Mouse (Mus musculus) heart, postnatal 0 days (tissue): ENCODE results near the gene Chd4.

ENCODE experiments used
- CTCF ChIP-seq: IDR thresholded peaks from 2 replicates; pipeline ENCODE4 v1.5.1; 2016; ENCODE audit warnings: antibody characterized with exemption, control low read depth, low read depth
- EP300 ChIP-seq: IDR thresholded peaks from 2 replicates; pipeline ENCODE4 v1.6.1; 2016; ENCODE audit warnings: antibody characterized with exemption, low read depth

GRCm38 (mm10) chr6:125112553-125112952 is 16.8 kb downstream of the Chd4 start:
- TF ChIP-seq CTCF: no peak
- no peak for TF ChIP-seq EP300
